Mouse (Mus musculus) embryonic fibroblast, embryonic 13.5 days (primary cell): Measurements from ENCODE around the gene Chaf1a.

Experiments
- CTCF ChIP-seq: IDR thresholded peaks from 2 replicates; pipeline ENCODE4 v1.5.1; 2011; ENCODE audit warnings: mild to moderate bottlenecking, control low read depth, low read length, moderate library complexity, borderline replicate concordance; ENCODE audit not compliant: insufficient read depth
- POLR2A ChIP-seq: IDR thresholded peaks from 2 replicates; pipeline ENCODE4 v1.6.1; 2011; ENCODE audit warnings: low read depth, mild to moderate bottlenecking, control low read depth, low read length, moderate library complexity

GRCm38 (mm10) chr17:56009088-56009961 lies 30.9 kb upstream of the Chaf1a start:
- TF ChIP-seq CTCF (peak; percentile 30; the same call in 1 of the 2 replicates), POLR2A (peak; percentile 96)
